Mouse (Mus musculus): Measurements from ENCODE around the gene Grm8. TPM values are rescaled to one million over a fixed set of nuclear protein-coding genes. Genes with fewer than 3 reads are reported as not detected.
A peak's percentile ranks its signal among the peaks of the same experiment; 100 is the strongest.
"Not testable (repeated sequence)": the region's sequence is repeated elsewhere in the genome, so short reads cannot be mapped to it uniquely, and the experiment has no call there.

Grm8 gene
- total RNA-seq, 2 experiments from 2014 or later, result 0.78 to 1.1 TPM

DNA sequence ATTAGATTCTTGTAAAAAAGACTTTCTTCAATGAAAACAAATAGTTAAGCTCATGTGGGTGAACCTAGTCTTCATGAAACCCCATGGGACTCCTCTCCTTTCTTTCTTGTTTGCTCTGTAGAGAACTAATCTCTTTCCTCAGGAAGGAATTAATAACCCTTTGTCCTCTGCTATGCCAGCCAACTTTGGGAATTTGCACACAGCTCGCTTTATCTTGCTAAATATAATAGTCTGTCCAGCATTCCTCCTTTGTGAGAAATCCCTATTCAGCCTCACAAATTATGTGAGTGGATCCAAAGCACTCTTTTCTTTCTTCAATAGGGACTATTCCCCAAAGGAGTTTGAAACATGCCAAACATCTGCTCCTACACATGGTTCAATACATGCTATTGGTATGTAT lies 285.3 kb downstream of the Grm8 start:
- DNase-seq, result no peak

DNA sequence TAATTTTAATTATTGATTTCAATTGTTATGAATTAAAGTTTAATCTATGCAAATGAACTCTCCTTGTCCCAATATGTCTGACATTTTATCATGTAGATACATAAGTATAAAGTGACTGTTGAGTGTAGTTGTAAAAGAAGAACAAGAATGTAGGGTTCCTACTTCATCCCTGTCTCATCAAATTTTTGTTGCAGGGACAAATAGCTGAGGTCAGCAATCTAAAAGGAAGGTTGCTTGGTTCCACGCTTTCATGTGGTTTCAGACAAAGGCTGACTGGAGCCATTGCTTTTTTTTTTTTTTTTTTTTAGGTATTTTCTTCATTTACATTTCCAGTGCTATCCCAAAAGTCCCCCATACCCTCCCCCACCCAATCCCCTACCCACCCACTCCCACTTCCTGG lies 298.8 kb downstream of the Grm8 start:
- no peak for DNase-seq

DNA sequence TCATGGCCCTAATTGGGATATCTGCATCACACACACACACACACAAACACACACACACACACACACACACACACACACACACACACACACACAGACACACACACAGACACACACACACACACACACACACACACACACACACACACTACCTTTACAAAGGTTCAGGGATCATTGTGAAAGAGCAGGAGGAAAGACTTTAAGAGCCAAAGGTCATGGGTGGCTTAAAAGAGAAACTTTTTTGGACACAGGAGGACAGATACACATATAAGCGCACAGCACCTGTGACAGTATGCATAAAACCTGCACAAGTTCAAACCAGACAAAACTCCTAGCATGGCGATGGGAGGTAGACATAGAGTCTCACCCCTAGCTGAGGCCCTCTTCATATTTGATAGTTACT lies 315.2 kb downstream of the Grm8 start:
- not testable (repeated sequence) for DNase-seq

DNA sequence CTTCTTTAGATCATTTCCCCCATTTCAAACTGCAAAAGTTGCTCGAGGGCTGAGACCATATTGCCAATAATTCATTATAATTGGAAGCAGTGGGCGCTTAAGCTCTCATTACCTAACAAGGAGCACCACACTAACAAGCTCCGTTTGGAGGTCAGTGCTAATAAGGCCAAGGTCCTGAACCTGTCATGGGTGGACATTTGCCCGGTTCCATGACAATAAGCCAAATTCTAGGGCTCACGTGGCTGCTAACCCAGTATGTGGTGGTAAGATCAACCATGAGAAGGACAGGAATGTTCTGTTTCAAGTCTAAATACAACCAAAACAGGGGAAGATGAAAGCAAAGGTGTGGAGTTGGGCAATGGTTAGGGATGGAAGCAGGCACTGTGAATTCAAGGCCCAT lies 322.2 kb downstream of the Grm8 start:
- DNase-seq, result no peak

DNA sequence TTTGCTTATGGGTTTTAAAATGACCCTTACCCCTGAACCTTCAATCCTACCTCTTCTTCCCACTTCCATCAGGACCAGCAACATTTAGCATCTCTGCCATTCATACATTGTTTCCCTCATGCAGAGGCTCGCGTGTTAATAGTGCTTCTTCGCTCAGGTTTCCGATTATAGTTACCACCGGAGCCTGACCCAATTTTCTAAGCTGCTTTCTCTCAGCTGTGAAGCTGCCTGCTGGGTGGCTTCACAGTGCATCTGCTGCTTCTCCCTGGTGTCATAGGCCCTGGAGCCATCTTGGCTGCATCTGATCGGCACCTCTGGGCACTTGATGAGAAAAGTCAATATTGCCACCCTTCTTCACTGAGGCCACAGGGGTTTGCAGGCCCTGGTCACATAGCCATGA lies 325.0 kb downstream of the Grm8 start:
- DNase-seq, result no peak

DNA sequence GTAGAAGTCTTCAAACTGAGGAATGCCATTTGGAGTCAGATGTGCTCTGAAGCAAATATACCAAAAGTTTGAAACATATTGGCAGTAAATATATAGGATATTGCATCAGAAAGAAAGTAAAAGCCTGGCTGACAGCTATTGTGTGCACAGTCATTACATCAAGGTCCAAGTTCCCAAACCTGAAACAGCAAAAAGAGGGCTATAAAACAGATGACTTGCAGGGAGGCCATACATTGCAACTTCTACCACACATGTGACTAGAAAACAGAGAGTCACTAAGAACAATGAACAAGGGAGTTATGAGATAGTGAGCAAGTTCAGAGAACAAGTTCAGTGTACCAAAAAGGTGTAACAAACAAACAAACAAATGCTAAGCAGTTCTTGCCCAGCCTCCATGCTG lies 328.2 kb downstream of the Grm8 start:
- DNase-seq, result no peak

DNA sequence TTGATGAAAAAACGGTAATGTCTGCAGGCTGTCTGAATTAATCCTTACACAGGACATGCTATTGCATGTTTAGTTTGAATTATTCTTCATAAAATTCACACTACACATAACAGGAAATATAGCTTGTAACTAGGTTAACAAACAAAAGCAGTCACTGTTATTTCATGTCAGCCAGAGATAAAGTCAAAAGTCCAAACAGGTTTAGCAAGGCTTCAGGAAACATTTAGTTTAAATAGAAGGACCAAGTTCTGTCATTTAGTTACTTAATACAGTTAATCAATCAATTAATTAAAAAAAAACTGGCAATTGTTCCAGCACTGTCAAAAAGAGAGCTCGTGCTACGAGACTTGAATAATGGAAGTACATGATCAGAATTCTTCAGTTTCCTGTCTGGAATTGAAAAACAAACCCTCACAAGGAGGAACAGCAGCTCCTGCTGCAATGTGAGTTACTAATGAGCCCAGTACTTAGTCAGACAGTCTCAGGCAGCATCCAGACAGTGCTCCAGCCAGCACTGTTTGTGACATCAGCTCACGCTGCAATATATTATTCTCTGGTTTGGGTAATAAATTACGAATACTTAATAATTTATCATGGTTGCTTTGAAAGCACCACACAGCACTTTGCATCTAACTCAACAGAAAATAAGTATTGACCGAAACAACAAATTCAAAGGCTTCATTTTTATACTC lies 334.0 kb downstream of the Grm8 start:
- no peak for DNase-seq

DNA sequence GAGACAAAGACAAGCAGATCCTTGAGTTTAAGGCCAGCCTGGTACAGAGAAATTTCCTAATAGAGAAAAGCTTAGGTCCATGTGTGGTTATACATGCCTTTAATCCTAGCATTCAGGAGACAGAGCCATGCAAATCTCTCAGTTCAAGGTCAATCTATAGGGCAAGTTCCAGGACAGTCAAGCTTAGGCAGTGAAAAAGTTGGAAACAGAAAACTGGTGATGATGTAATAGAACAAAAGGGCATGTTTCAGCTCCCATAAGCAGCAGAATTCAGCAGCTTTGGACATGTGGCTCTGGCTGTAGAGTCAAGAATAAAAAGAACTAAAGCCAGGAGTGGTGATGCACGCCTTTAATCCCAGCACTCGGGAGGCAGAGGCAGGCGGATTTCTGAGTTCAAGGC lies 336.2 kb downstream of the Grm8 start:
- no peak for DNase-seq

DNA sequence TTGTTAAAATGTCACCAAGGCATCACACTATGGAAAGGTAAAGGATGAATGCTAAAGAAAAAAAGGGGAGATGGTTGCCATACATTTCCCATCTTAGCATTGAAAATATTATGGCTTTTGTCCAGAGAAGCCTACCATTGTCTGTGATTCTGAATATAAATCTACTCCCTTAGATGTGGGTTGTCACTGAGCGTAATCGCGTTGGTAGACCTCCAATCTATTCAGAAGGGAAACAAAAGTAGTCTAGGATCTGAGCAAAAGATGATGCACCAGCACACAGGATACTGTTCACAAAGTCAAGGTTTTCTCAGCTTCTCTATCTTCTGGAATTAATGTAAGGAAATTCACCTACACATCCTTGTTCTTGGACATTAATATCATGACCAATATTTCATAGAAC lies 345.4 kb downstream of the Grm8 start:
- no peak for DNase-seq

DNA sequence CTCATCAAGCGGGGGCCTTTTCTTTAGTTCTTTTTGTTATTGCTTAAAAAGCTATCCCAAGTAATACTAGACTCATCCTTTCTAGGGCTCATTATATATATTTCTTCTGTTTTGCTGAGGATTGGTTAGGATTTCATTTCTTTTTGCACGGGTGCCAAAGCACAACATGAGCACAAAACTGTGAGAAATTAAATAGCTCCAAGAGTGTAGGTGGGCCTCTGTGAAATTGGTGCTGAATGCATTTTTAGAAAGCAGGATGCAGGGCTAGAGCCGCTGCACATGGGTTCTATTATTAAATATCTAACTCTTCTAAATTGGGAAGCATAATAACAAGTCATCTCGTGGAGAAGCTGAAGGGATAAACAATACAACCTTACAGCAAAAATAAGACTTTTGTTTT lies 345.8 kb downstream of the Grm8 start:
- DNase-seq, result no peak

DNA sequence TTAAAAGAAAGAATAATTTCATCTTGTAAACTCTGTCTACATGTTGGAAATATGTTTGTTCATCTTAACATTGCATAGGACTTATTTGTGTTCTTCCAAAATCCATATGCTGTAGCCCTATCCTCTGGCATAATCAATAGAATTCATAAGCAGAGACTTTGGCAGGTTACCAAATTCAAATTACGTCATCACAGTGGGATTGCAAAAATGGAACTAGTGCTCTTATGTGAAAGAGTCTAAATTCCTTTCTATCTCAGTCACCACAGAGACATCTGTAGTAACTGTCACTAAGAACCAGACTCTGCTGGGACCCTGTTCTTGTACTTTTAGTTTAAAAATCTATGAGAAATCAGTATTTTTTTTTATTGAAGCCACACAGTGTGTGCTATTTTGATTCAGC lies 352.7 kb downstream of the Grm8 start:
- DNase-seq, result no peak

DNA sequence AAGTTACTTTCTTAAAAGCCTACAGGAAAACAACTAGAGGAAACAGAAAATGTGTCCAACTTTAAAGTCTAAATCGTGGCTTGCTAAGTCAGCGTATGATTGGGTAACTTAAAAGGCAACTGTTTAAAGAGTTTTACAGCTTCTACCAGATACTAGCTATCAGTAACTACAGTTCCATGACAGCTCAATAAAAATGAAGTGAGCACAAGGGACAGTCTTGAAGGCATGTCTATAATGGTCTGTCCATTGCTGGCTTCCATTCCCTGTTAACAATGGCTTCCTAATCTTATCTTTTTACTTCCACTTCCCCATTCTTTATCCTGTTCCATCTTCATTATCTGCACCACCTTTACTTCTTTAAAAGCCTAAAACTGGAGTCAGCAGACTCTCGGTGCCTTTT lies 353.6 kb downstream of the Grm8 start:
- no peak for DNase-seq

DNA sequence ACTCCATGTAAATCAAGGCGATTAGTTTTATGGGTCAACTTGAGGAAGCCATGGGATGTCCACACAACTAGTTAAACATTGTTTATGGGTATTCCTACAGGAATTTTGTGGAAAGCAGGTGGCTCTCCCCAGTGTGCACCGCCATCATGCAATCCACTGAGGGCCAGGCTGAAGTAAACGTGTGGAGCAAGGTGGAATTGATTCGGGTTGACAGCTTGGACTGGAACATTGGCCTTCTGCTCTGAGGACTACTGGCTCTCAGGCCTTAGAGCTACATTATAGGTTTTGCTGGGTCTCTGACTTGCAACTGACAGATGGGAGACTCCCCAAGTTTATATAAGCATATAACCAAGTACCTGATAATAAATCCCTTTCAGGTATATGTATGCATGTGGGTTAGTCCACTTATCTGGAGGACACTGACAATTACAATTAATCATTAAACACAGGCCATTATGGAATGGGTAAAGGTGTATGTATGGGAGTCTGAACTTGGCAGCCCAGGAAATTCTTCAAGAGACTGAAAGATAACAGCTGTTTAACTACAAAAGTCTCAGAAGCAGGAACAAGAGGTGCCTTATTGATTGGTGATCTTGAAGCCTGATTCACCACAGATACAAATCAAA lies 359.2 kb downstream of the Grm8 start:
- no peak for DNase-seq

DNA sequence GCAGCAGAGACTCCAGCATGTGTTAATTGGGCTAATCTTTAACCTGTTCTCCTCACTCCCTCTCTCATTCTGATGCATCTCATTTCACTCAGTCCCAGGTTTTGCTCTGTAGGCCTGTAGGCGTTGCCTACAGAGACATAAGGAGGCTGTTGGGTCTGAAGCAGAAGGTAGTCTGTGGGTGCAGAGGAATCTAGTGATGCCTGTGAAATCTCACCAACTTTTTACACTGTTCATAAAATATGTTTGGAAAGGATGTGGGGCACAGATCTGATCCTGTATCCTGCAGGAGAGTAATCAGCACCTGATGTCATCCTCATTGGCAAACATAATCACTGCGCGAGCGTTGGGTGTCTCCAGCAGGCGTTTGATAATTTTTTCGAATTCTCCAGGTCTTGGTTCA lies 372.9 kb downstream of the Grm8 start:
- no peak for DNase-seq

DNA sequence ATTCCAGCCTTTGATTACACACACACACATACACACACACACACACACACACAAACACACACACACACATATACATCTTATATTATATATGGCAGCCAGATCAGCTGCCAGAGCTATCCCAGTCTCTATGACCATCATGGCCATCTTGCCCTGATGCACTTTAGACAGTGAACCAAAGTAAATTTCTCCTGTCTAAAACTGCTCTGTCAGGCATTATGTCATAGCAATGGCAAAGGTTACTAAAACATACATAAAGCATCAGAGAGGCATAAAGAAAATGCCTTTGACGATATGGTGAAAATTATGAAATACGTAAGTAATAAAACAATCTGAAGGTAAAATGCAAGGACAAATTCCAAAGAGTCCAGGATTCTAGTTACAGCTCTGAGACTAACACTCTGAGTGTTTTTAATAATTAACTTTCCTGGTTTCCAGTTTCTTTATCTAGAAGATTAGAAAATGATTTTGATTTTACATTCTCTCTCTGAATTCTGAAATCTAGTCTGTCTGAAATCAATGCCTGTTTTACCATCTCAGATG lies 381.6 kb downstream of the Grm8 start:
- DNase-seq, result no peak

DNA sequence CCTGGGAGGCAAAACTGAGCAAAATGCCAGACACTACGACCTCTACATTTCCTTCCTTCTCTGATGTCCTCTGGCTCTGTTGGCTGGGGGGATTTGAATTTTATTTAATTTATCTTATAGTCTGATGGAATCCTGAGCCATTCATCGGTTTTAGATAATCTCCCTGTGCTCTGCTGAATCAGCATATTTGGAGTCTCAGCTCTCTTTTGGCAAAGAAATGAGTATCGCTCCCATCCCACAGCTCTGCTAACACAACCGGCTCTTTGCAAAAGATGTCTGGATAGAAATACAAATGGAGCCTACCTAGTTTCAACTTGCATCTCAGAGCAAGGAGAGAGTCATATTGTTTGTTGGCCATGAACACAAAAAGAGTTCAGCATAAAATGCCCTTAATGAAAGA lies 388.5 kb downstream of the Grm8 start:
- no peak for DNase-seq

DNA sequence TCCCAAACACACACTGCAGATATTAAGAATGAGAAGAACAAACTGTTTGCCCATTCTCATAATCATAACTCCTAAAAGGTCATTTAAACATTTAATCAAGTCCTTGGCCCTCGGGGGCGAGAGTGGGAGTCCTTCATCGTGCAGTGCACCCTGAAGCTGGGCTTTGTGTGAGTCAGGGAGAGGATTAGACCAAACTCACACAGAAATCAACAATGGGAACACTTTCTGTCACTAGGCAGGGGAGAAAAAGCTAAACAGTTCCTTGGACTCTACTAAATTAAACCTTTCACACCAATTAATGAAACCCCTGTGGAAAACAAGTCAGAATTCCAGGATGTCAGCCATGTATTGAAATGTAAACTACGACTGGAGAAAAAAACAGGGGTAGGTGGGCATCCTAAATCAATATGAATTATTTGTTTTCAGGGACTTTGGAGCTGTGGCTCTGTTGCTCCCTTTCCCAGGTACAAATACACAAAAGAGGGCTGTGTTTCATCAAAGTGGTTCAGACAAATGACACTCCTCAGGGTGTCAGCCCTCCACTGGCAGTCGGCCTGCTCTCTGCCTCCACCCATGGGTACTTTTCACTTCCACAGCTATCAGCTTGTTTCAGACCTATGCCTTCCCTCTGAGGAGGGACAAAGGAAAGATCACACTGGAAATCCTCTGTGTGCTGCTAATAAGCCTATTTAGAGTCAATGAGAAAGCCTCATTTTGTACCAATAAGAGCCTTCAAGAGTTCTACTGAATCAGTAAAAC lies 389.1 kb downstream of the Grm8 start:
- no peak for DNase-seq

DNA sequence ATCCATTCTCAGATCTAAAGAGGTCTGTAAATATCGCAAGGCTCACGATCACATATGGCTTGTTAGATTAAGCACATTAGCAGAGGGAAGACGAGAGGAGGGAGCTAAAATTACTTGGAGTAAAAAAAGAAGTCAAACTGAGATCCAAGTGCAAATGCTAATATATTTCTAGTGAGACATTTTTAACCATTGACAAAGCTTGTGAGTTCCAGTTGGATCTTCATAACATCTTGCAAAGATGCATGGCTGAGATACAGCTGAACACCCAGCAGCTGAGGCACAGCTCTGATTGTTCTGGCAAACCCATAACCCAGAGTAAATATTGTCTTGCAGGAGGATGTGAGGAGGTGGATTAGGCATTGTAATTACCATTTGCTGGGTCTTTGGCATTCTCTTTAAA lies 445.6 kb downstream of the Grm8 start:
- no peak for DNase-seq

DNA sequence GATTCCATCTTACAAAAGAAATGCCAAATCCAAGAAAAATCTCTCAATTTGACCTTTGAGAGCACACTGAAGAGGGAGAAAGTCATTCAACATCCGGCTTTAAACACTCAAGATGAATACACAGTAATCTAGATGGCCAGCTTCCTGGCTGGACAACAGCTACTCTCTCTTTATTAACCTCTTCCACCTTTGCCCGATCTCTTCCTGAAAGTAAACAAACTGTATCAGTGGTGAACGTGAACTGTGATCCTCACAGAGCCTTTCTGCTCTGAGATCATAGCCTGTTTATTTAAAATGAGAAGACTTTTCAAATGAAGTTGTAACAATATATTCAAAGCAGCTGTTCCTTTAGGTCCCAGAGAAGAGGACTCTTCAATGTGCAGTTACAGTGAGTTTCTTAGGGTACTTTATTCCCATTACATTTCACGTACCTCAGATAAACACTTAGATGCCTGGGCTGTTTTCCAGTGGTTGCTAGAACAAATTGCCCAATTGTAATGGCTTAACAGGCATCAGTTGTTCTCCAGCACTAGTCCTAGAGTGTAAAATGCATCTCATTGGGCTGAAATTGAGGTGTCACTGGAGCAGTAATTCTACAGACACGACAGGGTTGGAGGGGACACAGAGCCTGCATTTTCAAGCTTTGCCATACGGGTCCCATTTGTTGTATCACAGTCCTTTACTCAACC lies 473.1 kb downstream of the Grm8 start:
- no peak for DNase-seq

DNA sequence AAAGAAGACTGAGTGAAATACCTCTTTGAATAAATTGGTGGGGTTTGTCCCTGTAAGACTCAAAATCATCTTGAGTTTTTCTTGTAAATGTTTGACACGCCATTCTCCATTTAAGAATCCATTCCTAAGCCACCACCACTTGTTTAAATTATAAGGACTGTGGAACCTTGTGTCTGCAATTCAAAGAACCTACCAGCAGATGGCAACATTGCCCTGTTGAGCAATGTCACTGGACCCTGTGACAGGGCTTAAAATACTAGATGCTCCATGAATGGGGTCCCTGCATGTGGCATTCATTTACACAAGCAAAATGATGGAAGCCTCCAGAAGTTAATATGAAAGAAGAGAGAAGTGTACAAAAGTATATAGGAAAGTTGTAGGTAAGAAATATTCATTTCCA lies 477.5 kb downstream of the Grm8 start:
- peak; percentile 60 for DNase-seq

DNA sequence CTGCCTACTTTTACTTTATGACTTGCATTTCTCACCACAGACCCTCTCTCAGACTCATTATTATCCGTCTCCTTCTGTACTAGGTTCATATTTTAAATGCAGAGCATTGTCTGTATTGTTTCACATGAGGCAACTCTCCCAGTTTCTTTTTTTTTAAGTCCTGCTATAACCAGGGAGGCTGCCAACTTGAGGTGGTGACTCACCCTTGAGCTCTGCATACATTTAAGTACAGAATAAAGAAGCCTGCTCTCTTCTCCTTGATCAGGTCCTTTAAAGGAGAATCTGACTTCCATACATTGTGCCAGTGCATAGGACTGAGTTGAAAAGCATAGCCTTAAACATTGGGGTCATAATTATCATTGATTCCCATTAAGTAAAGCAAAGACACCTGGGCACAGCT lies 488.5 kb downstream of the Grm8 start:
- DNase-seq, result no peak

DNA sequence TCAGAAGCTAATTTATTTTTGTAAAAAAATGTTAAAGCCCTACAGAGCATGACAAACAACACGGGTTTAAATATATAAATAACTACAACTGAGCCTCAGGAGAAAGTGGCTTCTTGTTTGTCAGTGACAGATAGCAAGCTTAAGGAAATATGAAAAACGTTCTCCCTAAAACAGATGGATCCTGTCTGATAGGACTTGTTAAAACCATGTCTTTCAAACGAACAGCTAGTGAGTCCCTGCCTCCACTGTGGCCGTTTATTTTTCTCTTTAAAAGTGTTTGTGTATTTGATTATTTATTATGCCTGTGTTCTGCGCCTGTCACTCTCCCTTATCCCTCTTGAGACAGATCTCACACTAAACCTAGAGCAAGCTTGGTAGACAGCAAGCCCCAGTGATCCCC lies 489.9 kb downstream of the Grm8 start:
- no peak for DNase-seq

DNA sequence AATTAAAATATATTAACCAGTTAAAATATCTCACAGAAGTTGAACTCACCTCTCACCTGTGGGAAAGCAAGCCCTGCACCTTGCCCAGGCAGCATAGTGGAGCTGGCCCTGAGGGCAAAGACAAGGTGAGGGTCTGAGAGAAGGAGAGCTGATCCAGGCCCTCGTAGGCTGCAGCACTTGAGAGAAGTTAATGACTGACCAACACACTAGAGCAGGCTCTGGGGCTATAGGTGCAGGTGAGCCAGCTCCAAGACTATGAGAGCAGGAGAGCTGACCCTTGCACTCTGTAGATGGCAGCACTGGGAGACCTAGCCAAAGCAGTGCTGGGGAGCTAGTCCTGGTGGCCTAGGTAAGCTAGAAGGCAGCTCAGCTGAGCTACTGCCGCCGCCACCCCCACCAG lies 499.1 kb downstream of the Grm8 start:
- no peak for DNase-seq

All from adrenal gland, postnatal 10 days (tissue).